Mouse (Mus musculus) layer of hippocampus, postnatal 25 days (tissue): ENCODE results near the gene Pdap1. TPM values are rescaled to one million over a fixed set of nuclear protein-coding genes. Genes with fewer than 3 reads are reported as not detected.
"Not testable (repeated sequence)": the region's sequence is repeated elsewhere in the genome, so short reads cannot be mapped to it uniquely, and the experiment has no call there.

Experiments used
- DNase-seq, 2 experiments: peaks; one replicate each; pipeline ENCODE4 v3.0.0; 2022; ENCODE audit warnings: mixed read lengths in 2 of 2, low spot score in 1 of 2; ENCODE audit errors: extremely low spot score in 1 of 2
- total RNA-seq, 2 experiments: library from RNA; stranded (reverse); gene quantifications; 2 replicates each; pipeline ENCODE4 v1.2.3; 2021

Pdap1 gene
- total RNA-seq, 2 experiments from 2014 or later: 90.1 to 102 TPM

GRCm38 (mm10) chr5:145120921-145121320 is 19.1 kb downstream of the Pdap1 start:
- DNase-seq: no peak

GRCm38 (mm10) chr5:145119385-145119784 is 20.7 kb downstream of the Pdap1 start:
- no peak for DNase-seq

DNA sequence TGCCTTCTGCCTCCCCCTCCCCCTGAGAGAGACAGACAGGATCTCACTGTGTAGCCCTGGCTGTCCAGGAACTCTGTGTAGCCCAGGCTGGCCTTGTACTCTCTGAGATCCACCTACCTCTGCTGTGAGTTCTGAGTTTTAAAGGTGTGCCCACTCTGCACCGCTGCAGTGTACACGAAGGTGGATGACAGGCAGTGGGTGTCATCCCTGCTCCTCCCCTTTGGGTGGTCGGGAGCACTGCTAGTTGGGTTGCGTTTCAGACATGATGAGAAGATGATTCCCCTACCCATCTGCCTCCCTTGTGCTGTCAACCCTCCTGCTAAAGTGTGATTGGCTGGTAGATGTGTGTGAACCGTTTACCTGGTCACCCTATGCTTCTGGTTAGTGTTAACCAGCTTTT is 21.6 kb downstream of the Pdap1 start:
- DNase-seq: no peak

DNA sequence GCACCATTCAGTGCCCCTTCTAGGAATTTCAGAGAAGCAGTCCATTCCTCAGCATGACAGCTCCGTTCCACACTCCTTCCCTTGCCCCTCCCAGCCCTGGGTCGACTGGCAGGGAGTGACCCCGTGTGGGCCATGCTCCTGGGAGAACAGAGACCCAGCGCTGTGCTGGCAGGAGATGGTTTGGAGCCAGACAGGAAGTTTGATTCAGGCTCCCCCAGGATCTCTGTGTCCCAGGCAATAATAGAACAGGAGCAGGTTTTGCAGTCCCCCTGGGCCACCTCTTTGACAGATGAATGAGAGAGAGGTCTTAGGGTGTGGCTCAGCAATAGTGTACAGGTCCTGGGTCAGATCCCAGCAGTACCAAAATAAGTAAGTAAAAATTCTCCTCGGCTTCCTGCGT is 22.0 kb downstream of the Pdap1 start:
- DNase-seq: no peak

GRCm38 (mm10) chr5:145116916-145117315 is 23.1 kb downstream of the Pdap1 start:
- peak in 1 of 2 experiments; percentile 71 for DNase-seq

- DNase-seq: no peak
Observed at GRCm38 (mm10) chr5:145116316-145116715, 23.7 kb downstream of the Pdap1 start.

GRCm38 (mm10) chr5:145115736-145116135 is 24.3 kb downstream of the Pdap1 start:
- DNase-seq: no peak

- DNase-seq: no peak
Observed at GRCm38 (mm10) chr5:145114606-145115473, 25.2 kb downstream of the Pdap1 start.

DNA sequence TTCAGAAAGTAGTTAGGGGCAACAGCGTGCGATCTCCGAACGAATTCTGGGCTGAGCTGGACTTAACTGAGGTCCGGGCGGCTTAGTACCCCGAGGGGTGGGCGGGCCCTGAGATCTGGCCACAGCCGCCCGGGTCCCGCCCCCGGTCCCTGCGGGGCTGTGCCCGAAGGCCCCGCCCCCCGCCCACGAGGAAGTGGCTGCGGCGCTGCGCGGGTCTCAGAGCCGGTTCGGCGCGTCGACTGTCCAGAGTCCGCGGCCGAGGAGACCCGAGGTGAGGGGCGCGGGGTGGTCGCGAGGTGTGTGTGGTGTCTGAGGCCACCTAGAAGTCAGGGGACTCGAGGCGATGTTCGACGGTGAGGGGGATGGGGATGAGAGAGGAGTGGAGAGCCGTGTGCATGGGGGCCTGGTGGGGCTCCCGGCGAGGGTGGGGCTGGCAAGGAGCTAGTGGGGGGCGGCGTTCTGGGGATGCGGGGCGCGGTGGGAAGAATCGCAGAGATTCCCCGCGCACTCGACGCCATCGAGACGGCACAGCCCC is 25.9 kb downstream of the Pdap1 start, which contains the start of gene Arpc1b:
Gene Arpc1b, plus strand, starts transcription at position 145 of the 535 bp plus-strand sequence.
- DNase-seq: no peak

GRCm38 (mm10) chr5:145113416-145113815 is 26.6 kb downstream of the Pdap1 start:
- no peak for DNase-seq

DNA sequence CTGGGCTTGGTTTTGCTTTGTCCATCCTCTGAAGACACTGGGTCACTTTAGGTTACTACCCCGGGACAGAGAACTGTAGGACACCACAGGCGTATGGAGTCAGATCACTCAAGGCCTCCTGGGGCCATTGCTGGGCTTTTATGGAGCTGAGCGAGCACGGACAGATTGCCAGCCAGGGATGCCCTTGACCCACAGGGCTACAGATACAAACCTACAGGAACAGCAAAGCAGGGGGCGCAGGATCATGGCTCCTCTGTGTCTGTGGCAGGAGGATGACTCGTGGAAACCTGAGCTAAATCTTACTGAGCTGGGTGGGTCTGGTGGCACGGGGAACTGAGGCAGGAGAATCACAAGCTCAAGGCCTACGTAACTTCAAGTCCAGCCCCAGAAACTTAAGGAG is 27.5 kb downstream of the Pdap1 start:
- DNase-seq: no peak

- no peak for DNase-seq
Observed at GRCm38 (mm10) chr5:145110401-145110800, 29.6 kb downstream of the Pdap1 start.

DNA sequence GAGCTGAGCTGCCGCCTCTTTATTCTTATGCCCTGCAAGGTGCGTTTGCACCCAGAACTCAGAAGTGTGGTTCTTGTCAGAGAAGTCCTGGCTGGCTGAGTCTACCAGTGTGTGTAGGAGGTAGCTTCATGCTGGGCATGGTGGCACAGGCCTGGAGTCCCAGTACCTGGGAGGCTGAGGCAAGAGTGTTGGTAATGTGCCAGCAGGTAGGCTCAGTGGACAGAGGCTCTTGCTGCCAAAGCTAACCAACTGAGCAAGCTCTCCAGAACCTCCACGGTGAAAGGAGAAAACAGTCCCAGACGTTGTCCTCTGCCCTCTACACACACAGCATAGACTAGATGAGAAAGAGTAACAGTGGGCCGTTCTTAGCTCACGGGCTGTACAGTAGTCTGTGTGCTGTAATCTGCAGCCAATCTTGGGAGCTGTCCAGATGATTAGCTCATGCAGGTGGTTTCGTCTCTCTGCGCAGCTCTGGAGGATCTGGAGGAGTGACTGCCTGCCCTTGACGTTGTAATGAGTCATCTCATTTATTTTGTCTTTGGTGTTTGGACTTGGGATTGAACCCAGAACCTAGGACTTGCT is 34.3 kb downstream of the Pdap1 start:
- no peak for DNase-seq

DNA sequence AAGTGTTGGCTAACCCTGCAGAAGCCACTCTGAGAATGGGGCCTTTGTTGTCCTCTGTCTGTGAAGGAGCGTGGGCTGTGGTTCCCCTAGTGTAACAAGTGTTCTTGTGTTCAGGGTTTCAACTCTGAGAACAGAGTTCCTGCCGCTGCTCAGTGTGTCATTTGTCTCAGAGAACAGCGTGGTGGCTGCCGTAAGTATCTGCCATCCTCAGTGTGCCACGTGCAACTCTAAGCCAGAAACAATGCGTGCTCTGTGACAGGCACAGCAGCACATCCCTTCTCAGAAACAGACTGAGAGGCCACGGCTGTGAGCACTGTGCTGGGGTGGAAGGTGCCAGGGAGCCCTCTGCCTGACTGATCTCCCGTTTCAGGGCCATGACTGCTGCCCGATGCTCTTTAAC is 35.7 kb downstream of the Pdap1 start:
- no peak for DNase-seq

- no peak for DNase-seq
Observed at GRCm38 (mm10) chr5:145102706-145103105, 37.3 kb downstream of the Pdap1 start.

GRCm38 (mm10) chr5:145101451-145101850 is 38.6 kb downstream of the Pdap1 start:
- DNase-seq: not testable (repeated sequence)

GRCm38 (mm10) chr5:145100960-145101359 is 39.1 kb downstream of the Pdap1 start:
- DNase-seq: no peak

DNA sequence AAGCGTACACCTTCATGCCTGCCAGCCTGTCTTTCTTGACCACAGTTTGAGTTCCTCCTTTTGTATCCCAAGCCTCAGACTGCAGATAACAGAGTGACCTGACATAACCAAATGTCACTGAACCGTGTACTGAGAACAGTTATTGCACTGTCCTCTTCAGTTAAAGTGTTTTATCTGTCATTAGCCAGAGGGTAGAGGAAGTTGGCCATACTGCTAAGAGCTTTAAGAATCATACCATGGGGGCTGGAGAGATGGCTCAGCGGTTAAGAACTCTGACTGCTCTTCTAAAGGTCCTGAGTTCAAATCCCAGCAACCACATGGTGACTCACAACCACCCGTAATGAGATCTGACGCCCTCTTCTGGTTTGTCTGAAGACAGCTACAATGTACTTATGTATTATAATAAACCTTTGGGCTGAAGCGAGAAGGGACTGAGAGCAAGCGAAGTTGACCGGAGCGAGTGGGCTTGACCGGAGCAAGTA is 41.7 kb downstream of the Pdap1 start:
- no peak for DNase-seq

- no peak for DNase-seq
Observed at GRCm38 (mm10) chr5:145096195-145096594, 43.8 kb downstream of the Pdap1 start.

DNA sequence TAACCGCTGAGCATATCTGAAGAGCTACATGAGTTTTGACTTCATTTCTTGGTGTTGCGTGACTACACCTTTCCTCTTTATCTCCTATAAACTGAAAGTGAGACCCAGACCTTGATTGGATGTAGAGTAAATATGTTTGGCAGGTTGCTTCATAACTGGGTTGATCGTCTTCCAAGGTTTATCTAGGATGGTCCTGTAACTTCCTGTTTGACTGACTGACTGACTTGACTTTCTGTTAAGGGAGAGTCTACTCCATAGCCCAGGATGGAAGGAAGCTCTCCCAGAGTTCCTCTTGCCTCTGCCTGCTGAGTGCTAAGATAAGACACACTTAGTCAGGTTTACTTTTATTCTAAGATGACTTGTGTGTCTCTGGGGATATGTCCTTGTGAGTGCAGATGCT is 50.2 kb downstream of the Pdap1 start:
- DNase-seq: no peak

GRCm38 (mm10) chr5:145088186-145088585 is 51.9 kb downstream of the Pdap1 start:
- DNase-seq: no peak
